Mouse (Mus musculus) heart, embryonic 10.5 days (tissue): ENCODE results near the gene Dlgap1. TPM values are rescaled to one million over a fixed set of nuclear protein-coding genes. Genes with fewer than 3 reads are reported as not detected.
A peak's percentile ranks its signal among the peaks of the same experiment; 100 is the strongest.

Source experiments
- DNase-seq: peaks from one replicate; pipeline ENCODE4 v3.0.0-alpha.2; 2017; ENCODE audit warnings: low spot score
- H3K27ac ChIP-seq: fragments of 300-500 bp; sonication (generic); 2 replicates; pipeline ENCODE4 v1.5.1; 2016; ENCODE audit warnings: mild to moderate bottlenecking
- H3K27me3 ChIP-seq: fragments of 300-500 bp; sonication (generic); 2 replicates; pipeline ENCODE4 v1.6.1; 2016; ENCODE audit warnings: mild to moderate bottlenecking; ENCODE audit not compliant: poor library complexity, insufficient read depth, severe bottlenecking
- H3K36me3 ChIP-seq: fragments of 300-500 bp; sonication (generic); 2 replicates; pipeline ENCODE4 v1.6.1; 2016; ENCODE audit warnings: mild to moderate bottlenecking, moderate library complexity
- H3K4me1 ChIP-seq: fragments of 300-500 bp; sonication (generic); 2 replicates; pipeline ENCODE4 v1.6.1; 2016; ENCODE audit warnings: mild to moderate bottlenecking
- H3K4me3 ChIP-seq: fragments of 300-500 bp; sonication (generic); 2 replicates; pipeline ENCODE4 v1.5.1; 2016; ENCODE audit warnings: mild to moderate bottlenecking, moderate library complexity
- H3K9me3 ChIP-seq: fragments of 300-500 bp; sonication (generic); 2 replicates; pipeline ENCODE4 v1.6.1; 2016; ENCODE audit warnings: mild to moderate bottlenecking, moderate library complexity
- WGBS: fragments of 180-500 bp; shearing (Covaris S2); methylation state at CpG from one replicate; pipeline ENCODE4 v1.1.7; 2016; 5-methylcytosine and 5-hydroxymethylcytosine counted together
- polyA plus RNA-seq: library from polyadenylated mRNA; unstranded; fragments of >200 nt; fragmentation: Nextera tagmentation; extraction: Ambion mirVana; gene quantifications from 2 replicates; pipeline ENCODE4 v1.2.1, GENCODE M21; 2016

The Dlgap1 gene
- polyA plus RNA-seq, 1 experiment from 2014 or later, result 0.51 TPM

DNA sequence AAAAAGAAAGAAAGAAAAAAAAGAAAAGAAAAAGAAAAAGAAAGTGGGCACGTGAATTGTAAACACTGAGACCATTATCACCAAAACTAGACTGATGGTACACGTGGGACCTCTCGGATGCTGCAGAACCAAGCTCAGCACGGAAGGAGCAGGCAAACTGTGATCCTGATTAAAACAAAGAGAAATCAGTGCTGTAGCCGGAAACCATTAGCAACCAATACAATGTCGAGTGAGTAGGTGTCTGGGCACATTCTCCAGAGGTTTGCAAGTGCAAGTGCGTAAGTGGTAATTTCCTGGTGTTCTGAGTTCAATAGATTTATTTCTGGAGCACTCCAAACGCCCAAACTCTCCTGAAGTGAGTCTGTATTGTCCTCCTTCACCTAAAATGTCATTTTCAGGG is 428.8 kb downstream of the Dlgap1 start:
- Histone ChIP-seq H3K4me3 (no peak overlapping the region), H3K4me1 (no peaks in the 10 kb centered on the region), H3K9me3 (no peaks in the 10 kb centered on the region), H3K36me3 (no peaks in the 10 kb centered on the region), H3K27me3 (no peaks in the 10 kb centered on the region), H3K27ac (no peak overlapping the region)
- 63% methylated on average over 8 of the region's 8 CpGs for WGBS
- no peak for DNase-seq

GRCm38 (mm10) chr17:70401909-70402308 is 433.0 kb downstream of the Dlgap1 start:
- Histone ChIP-seq H3K36me3 (no peaks in the 10 kb centered on the region), H3K4me1 (no peaks in the 10 kb centered on the region), H3K4me3 (no peak overlapping the region), H3K27ac (no peak overlapping the region), H3K27me3 (no peaks in the 10 kb centered on the region), H3K9me3 (no peaks in the 10 kb centered on the region)
- WGBS, result 59% methylated on average over 2 of the region's 2 CpGs
- no peak for DNase-seq

GRCm38 (mm10) chr17:70403750-70404149 is 434.9 kb downstream of the Dlgap1 start:
- DNase-seq, result no peak
- no peaks in the 10 kb centered on the region for H3K9me3 ChIP-seq
- H3K4me3 ChIP-seq, result no peak overlapping the region
- no peaks in the 10 kb centered on the region for H3K36me3 ChIP-seq
- H3K4me1 ChIP-seq, result no peaks in the 10 kb centered on the region
- no peak overlapping the region for H3K27ac ChIP-seq
- WGBS, result 45% methylated on average over 10 of the region's 10 CpGs
- no peaks in the 10 kb centered on the region for H3K27me3 ChIP-seq

DNA sequence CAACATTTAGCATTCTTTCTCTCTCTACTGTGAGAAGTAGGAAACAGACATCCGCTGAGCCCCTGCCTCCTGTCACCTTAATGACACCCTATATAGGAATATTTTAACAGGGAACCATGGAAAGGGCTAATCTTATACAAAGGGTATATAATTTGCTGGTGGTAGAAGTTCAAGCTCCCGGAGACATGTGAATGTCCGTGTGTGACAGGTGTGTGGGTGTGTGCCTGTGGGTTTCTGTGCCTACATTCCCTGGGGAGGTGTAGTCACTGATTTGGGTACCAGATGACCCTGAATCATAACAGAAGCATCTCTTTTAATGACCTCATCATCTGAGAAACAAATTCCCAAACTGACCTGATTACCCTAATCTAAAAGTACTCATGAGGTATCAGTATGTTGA is 445.3 kb downstream of the Dlgap1 start:
- no peak for DNase-seq
- 85% methylated on average over 3 of the region's 3 CpGs for WGBS
- no peaks in the 10 kb centered on the region for H3K9me3 ChIP-seq
- H3K27ac ChIP-seq, result no peak overlapping the region
- no peaks in the 10 kb centered on the region for H3K4me1 ChIP-seq
- H3K36me3 ChIP-seq, result no peaks in the 10 kb centered on the region
- H3K4me3 ChIP-seq, result no peak overlapping the region
- H3K27me3 ChIP-seq, result no peaks in the 10 kb centered on the region

DNA sequence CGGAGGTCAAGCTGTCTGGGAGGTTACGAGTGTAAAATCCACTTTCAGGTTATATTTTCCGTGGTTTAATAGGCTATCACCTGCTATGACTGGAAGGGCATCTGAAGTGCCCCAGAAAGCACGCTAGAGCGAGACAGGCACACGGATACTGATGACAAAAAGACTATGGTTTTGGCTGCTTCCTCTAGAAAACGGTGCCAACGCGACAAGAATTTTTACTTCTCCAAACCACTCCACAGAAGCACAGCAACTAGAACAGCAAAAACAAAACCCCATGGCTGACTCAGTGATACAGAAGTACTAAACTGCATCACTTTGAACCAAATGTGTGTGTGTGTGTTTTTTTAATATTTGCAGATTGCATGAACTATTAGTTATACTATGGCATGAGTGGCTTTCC is 459.0 kb downstream of the Dlgap1 start:
- Histone ChIP-seq H3K27me3 (no peaks in the 10 kb centered on the region), H3K36me3 (no peaks in the 10 kb centered on the region), H3K27ac (no peak overlapping the region), H3K9me3 (no peaks in the 10 kb centered on the region), H3K4me1 (no peaks in the 10 kb centered on the region), H3K4me3 (no peak overlapping the region)
- DNase-seq, result no peak
- 84% methylated on average over 9 of the region's 9 CpGs for WGBS

GRCm38 (mm10) chr17:70429746-70430451 is 461.0 kb downstream of the Dlgap1 start:
- no peaks in the 10 kb centered on the region for H3K4me1 ChIP-seq
- peak; percentile 81 for DNase-seq
- WGBS, result 17% methylated on average over 17 of the region's 17 CpGs
- H3K27me3 ChIP-seq, result no peaks in the 10 kb centered on the region
- no peak overlapping the region for H3K27ac ChIP-seq
- H3K4me3 ChIP-seq, result 0 out of 2 replicates have a peak overlapping the region, but pooled peaks have one; percentile 24
- H3K36me3 ChIP-seq, result no peaks in the 10 kb centered on the region
- no peaks in the 10 kb centered on the region for H3K9me3 ChIP-seq

- 22% methylated on average over 5 of the region's 5 CpGs for WGBS
These were observed 461.5 kb downstream of the Dlgap1 start for GRCm38 (mm10) chr17:70430452-70430787.

DNA sequence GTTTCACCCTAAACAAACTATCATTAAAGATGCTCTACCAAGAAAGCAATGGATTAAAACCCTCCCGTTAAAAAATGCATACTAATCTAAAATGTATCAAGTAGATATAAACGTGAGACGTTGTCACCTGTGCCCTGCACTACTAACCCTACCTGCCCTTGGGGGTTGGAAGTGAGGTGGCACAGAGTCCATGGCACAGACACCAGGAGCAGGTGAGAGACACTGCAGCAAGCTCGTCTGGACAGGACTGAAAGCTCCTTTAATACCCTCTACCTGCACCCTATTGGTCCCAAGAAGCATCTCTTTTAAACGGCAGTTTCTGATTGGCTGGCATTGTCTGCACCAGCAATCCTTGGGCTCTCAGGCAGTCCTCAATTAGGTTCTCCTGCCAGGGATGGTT is 464.0 kb downstream of the Dlgap1 start:
- Histone ChIP-seq H3K4me3 (no peak overlapping the region), H3K36me3 (no peaks in the 10 kb centered on the region), H3K27ac (no peak overlapping the region), H3K9me3 (no peaks in the 10 kb centered on the region), H3K4me1 (no peaks in the 10 kb centered on the region), H3K27me3 (no peaks in the 10 kb centered on the region)
- no peak for DNase-seq
- WGBS, result 66% methylated on average over 5 of the region's 5 CpGs

More at GRCm38 (mm10) chr17:70430452-70430787, 461.5 kb downstream of the Dlgap1 start:
- Histone ChIP-seq H3K4me3 (no peak overlapping the region), H3K4me1 (no peaks in the 10 kb centered on the region), H3K27me3 (no peaks in the 10 kb centered on the region), H3K27ac (no peak overlapping the region), H3K9me3 (no peaks in the 10 kb centered on the region), H3K36me3 (no peaks in the 10 kb centered on the region)
- no peak for DNase-seq

GRCm38 (mm10) chr17:70434549-70434948 is 465.7 kb downstream of the Dlgap1 start:
- Histone ChIP-seq H3K9me3 (no peaks in the 10 kb centered on the region), H3K27ac (no peak overlapping the region), H3K4me3 (no peak overlapping the region), H3K27me3 (no peaks in the 10 kb centered on the region), H3K36me3 (no peaks in the 10 kb centered on the region), H3K4me1 (no peaks in the 10 kb centered on the region)
- no peak for DNase-seq
- 86% methylated on average over 6 of the region's 6 CpGs for WGBS

DNA sequence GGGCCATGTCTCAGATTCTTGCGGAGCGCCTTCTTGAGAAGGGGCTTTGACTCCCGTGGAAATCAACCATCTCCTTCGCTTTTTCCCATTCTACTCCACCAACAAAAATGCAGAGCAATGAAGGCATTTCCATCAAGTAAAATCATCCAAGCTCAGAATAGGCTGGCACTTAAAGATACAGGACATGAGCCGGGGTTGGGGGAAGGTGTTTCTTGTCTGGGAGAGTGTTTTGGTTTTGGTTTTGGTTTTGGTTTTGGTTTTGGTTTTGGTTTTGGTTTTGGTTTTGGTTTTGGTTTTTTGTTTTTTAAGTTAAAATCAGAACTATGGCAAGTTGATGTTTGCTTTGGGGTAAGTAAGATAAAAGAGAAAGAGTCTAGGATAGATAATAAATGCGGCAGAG is 466.7 kb downstream of the Dlgap1 start:
- Histone ChIP-seq H3K9me3 (no peaks in the 10 kb centered on the region), H3K4me3 (no peak overlapping the region)

GRCm38 (mm10) chr17:70437229-70437628 is 468.4 kb downstream of the Dlgap1 start:
- DNase-seq, result no peak
- H3K27me3 ChIP-seq, result no peaks in the 10 kb centered on the region
- 62% methylated on average over 5 of the region's 5 CpGs for WGBS
- no peak overlapping the region for H3K27ac ChIP-seq
- no peaks in the 10 kb centered on the region for H3K36me3 ChIP-seq
- H3K9me3 ChIP-seq, result no peaks in the 10 kb centered on the region
- no peak overlapping the region for H3K4me3 ChIP-seq
- H3K4me1 ChIP-seq, result no peaks in the 10 kb centered on the region

More for the DNA sequence above, 466.7 kb downstream of the Dlgap1 start:
- Histone ChIP-seq H3K36me3 (no peaks in the 10 kb centered on the region), H3K27me3 (no peaks in the 10 kb centered on the region), H3K4me1 (no peaks in the 10 kb centered on the region), H3K27ac (no peak overlapping the region)
- DNase-seq, result no peak
- 82% methylated on average over 6 of the region's 6 CpGs for WGBS

DNA sequence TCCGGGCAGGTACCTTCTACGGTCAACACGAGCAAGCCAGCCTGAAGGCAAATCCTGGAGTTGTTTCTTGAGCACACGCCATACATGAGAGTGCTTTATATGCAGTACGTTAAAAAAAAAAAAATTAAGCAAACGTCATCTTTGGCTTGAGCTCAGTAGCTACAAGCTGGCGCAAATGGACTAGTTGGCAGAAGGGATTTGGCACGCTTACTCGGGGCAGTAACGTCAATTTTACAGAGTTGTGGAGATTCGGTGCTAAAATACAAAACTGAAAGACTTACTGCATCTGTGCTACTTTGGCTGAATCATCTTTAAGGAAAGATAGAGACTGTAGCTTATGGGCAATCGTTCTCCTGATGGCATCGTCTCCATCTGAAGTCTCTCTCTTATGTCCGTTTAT is 474.1 kb downstream of the Dlgap1 start:
- Histone ChIP-seq H3K27ac (no peak overlapping the region), H3K36me3 (no peaks in the 10 kb centered on the region), H3K9me3 (no peaks in the 10 kb centered on the region), H3K27me3 (no peaks in the 10 kb centered on the region), H3K4me1 (no peaks in the 10 kb centered on the region), H3K4me3 (no peak overlapping the region)
- no peak for DNase-seq
- 88% methylated on average over 14 of the region's 14 CpGs for WGBS

- DNase-seq, result no peak
- no peaks in the 10 kb centered on the region for H3K27me3 ChIP-seq
- no peak overlapping the region for H3K27ac ChIP-seq
- H3K4me1 ChIP-seq, result no peaks in the 10 kb centered on the region
- H3K4me3 ChIP-seq, result no peak overlapping the region
- H3K36me3 ChIP-seq, result no peaks in the 10 kb centered on the region
- no peaks in the 10 kb centered on the region for H3K9me3 ChIP-seq
- 75% methylated on average over 8 of the region's 8 CpGs for WGBS
These were observed 477.6 kb downstream of the Dlgap1 start for GRCm38 (mm10) chr17:70446451-70446850.

DNA sequence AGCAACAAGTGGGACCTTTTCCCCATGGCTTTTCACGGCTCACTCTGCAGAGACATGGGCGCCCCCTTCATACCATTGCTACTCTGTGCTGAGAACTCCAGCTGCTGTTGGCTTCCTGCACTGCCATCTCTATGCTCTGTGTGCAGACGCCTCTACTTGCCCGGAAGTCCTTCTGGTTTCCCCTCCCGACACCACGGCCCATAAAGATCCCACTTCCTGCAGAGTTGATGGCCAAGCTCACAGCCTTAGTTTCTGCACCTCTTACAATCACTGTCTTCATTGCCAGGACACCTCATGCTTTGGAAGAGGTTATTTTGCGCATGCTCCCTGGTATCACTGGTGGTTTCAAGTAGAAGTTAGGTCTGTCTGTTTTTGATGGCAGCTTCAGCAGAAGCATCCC is 486.2 kb downstream of the Dlgap1 start:
- WGBS, result 82% methylated on average over 7 of the region's 7 CpGs
- no peak for DNase-seq
- Histone ChIP-seq H3K9me3 (no peaks in the 10 kb centered on the region), H3K4me3 (no peak overlapping the region), H3K27ac (no peak overlapping the region), H3K27me3 (no peaks in the 10 kb centered on the region), H3K4me1 (no peaks in the 10 kb centered on the region), H3K36me3 (no peaks in the 10 kb centered on the region)
